Mouse (Mus musculus) embryo, embryonic 9.5 days (tissue): ENCODE results near the gene Btbd35f29.
"Not testable (repeated sequence)": the region's sequence is repeated elsewhere in the genome, so short reads cannot be mapped to it uniquely, and the experiment has no call there.

ENCODE experiments used
- DNase-seq: peaks from one replicate; pipeline ENCODE4 v3.0.0-alpha.2; 2017; ENCODE audit errors: extremely low spot score

Btbd35f29 gene

DNA sequence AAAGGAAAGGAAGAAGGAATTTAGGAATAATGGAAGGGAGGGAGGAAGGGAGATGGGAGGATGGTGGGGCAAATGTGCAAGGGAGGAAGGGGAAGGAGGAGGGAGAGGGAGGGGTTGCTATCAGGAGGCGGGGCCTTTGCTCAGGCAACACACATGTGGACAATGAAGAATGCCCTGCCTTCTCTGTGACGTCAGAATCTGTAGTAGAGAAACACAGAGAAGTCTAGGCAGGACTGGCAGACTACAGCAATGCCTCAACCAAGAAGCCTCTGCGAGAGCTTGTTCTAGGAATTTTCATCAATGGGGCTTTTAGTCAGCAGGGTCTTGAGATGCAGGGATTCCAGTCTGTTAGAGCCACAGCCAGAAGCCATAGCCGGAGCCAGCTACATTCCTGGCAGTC is at the start of gene Btbd35f29:
Btbd35f29 (plus strand) TSS at position 301 of the 400 bp plus-strand sequence.
- not testable (repeated sequence) for DNase-seq

DNA sequence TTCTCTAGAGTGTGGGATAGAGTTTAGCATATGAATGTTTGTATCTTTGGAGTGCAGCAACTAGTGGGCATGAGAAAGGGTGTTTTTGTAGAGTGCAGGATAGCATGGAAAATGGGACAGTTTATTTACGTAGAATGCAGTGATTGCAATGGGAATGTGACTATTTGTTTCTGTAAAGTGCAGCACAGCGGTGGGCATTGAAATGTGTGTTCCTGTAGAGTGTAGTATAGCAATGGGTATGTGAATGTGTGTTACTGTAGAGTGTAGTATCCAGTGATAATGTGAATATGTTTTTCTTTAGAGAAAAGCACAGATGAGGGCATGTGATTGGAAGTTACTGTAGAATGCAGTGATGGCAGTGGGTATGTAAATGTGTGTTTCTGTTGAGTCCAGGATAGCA is 23.9 kb downstream of the Btbd35f29 start:
- DNase-seq: not testable (repeated sequence)

DNA sequence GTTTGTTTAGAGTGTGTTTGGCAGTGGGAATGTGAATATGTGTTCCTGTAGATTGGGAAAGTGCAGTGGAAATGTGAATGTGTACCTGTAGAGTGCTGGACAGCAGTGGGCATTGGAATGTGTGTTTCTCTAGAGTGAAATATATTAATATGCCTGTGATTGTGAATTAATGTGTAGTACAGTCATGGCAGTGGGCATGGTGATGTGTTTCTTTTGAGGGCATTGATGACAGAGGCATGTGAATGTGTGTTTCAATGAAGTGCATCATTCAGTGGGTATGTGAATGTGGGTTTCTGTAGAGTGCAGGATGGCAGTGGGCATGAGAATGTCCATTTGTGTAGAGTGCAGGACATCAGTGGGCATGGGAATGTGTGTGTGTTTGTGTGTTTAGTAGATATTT is 27.7 kb downstream of the Btbd35f29 start:
- DNase-seq: not testable (repeated sequence)

DNA sequence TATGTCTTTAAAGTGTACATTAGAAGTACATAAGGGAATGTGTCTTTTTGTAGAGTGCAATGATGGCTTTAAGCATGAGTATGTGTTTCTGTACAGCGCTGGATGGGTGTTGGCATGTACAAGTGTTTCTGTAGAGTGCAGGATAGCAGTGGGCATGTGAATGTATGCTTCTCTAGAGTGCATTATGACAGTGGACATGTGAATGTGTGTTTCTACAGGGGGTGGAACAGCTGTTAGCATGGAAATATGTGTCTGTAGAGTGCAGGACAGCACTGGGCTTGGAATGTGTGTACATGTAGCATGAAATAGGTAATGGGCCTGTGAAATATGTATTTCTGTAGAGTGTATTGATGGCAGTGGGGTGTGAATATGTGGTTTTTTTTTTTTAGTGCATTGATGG is 28.4 kb downstream of the Btbd35f29 start:
- not testable (repeated sequence) for DNase-seq

DNA sequence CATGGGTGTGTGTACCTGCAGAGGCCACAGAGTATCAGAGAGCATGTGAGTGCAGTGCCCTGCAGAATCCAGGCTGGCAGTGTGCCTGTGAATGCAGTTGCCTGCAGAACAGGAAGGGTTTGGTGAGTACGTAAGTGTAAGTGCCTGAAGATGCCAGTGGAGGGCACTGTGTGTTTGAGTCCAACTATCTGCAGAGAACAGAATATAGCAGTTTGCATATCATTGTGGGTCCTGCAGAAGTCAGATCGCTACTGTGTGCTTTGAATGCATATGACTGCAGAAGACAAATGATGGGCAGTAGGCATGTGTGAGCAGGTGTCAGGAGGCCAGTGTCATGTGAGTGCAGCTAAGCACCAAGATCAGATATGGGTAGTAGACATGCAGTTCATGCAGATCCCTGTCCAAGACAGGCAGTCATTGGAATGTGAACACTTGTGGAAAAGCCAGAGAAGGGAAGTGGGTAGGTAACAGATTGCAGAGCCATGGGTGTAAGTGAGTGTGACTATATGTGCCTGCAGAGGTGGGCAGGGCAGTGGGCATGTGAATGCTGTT is 41.1 kb downstream of the Btbd35f29 start:
- not testable (repeated sequence) for DNase-seq

DNA sequence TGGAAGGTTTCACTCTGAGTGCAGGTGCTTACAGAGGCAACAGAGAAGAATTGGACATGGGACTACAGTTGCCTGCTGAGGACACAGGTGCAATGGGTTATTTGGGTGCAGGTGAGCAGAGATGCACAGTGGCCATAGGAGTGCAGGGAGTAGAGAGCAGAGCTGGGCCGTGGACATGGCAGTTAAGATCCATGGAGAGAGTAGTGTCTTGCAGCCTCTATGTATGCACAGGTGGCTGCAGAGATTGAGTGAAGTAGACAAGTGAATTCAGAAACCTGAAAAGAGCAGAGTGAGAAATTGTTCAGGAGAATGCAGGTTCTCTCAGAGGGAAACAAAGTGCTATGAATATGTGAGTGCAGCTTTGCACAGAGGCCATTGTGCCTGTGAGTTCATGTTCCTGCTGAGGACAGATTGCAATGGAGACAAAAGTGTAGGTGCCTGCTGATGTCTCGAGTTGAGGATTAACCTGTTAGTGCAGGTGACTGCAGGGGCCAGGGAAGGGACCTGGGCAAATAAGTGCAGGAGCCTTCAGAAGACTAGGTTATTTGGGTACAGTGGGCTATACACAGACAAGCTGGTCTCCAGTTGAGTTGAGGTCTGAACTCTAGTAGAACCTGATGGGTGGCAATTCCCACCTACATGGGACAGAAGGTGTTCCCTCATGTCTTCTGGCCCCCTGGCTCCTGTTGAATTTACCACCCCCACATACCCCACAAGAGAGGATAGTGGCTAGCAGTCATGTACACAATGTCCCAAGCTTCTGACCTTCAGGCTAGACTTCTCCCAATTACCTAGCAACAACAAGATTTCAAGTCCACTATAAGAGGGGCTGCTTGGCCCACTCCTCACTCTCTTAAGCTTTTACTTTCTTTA is 42.2 kb downstream of the Btbd35f29 start:
- DNase-seq: not testable (repeated sequence)

DNA sequence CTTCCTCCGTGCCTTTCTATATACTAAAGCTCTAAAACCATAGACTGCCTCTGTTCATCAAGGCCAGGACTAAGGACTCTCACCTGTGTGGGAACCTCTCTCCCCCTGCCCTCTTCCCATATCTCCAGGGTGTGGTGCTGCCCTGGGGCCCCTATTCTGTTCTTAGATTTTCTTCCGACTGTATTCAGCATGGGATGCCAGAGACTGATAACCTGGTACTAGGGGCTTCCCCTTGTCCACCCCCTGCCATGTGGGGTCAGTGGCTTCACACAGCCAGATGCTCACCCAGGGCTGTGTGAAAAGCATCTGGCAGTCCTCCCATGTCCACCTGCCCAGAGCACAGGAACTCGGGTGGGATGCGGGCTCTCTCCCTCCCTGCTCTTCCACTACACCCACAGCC is 43.1 kb downstream of the Btbd35f29 start:
- DNase-seq: not testable (repeated sequence)

DNA sequence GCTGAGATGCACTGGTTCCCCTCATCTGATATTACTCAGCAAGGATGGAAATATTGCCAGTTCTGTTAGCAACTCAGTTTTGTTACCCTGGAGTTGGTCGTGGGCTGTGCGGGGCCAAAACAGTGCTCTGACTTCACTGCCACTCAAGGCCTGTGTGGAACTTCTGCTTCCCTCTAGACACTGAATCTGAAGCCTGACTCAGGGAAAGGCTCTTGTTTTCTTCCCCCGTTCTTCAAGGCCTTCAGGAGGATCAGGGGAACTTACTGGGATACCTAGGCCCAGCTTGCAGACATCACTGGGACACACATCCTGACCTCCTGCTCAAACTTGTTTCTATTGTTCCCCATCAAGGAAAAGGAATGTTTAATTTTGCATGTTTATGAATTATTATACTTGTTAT is 45.2 kb downstream of the Btbd35f29 start:
- not testable (repeated sequence) for DNase-seq

DNA sequence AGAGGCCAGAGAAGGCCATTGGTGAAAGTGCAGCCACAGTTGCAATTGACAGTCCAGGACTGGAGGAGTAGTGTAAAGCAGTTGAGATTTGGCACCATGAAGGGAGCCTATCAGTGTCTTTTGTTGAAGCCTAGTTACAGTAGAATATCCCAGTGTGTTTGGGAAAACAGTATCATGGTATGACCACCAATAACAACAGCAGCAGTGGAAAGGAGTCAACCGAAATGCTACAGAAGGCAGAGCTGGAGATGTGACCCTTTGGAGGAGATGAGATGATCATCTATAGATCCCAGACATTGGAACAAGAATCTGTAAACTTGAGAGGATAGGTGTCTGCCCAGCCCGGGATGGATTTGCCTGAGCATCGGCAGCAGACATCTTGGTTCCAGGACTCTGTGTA is 47.7 kb downstream of the Btbd35f29 start:
- not testable (repeated sequence) for DNase-seq
